Mouse (Mus musculus): ENCODE results near the gene Gm37240.

The Gm37240 gene

DNA sequence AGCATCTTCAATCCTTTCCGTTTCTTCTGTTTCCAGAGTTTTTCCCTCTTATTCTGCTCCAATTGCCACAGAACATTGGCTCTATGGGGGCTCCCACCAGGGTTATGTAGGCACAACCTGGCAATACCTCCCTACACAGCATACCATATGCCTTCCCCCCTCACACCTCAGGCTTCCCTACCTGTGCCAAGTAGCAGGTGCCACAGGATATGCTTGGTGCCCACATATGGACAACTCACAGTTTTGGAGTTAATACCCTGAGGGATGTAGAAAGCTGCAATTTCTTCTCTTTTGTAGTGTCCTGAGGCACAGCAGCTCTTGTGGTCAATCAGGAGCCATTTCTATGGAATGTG lies 488.9 kb downstream of the Gm37240 start:
- no peak for DNase-seq (ENCODE audit: low spot score)

GRCm38 (mm10) chr3:85397816-85398482 lies 489.4 kb downstream of the Gm37240 start:
- no peak for DNase-seq (ENCODE audit: low spot score)

DNA sequence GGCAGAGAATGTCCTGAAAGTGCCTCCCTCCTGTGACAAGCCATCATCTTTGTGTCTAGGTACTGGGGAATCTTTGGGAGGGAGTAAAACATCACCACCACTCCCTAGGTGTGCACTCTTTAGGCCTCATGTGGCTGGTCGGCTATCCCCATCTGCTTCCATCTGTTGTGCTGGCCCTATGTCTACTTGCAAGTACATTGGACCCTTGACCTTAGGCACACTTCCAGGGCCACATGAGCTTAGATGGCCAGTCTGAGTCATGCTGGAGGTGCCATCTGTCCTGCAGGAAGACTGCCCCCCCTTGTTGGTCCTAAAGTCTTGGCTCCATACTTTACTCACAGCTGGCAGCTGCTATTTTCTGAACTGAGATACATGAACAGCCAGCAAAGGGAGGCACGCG lies 493.9 kb downstream of the Gm37240 start:
- DNase-seq (ENCODE audit: low spot score): no peak

GRCm38 (mm10) chr3:85391756-85392155 lies 495.6 kb downstream of the Gm37240 start:
- no peak for DNase-seq (ENCODE audit: low spot score)

DNA sequence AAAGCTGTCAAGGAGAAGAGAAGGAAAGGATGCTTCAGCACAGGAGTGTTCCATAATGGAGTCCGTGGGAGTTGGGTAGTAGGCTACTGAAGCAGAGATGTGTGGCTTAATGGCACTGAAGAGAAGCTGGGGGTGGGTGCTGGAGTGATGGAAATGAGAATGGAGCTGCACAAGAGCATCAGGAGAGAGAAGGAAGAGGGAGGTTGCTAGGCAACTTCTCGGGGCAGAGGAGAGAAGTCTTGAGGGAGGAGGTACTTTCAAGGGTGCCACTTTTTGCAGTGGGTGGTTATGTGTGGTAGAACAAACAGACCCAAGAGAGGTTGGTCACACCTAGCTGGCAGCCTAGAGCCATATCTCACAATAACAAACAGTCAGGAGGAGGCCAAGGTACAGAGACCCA lies 496.2 kb downstream of the Gm37240 start:
- DNase-seq (ENCODE audit: low spot score): no peak

DNA sequence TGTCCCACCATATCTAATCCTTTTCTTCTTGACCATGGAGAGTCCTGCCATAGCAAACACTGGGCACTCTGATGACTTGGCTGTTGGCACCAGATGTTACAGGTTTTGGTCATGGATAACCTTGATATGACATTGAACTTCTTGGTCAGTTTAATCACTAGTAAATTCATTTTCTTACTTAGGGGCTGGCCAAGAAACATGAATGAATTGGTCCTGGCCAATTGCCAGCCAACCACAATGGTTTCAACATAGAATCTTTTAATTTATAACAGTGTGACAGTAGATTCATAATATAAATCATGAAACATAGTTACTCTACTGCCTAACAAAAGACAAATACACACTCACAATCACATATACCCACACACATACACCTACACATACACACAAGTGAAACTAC lies 501.9 kb downstream of the Gm37240 start:
- no peak for DNase-seq (ENCODE audit: low spot score)

DNA sequence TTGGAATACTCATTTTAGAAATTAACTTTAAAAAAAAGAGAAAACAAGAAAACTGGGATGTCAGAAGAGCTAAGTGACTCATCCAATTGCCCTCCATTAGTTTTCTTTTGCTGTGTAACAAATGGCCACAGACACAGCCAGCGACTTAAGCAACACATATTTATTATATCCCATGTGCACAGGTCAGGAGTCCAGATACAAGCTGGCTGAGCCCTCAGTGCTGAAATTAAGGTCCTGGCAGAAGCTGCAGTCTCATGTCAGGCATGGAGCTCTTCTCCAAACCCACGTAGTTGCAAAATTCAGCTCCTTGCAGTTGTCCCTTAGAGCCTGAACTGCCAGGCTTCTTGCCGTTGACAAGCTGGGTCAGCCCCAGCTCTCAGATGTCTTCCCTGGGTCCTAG lies 504.0 kb downstream of the Gm37240 start:
- no peak for DNase-seq (ENCODE audit: low spot score)

DNA sequence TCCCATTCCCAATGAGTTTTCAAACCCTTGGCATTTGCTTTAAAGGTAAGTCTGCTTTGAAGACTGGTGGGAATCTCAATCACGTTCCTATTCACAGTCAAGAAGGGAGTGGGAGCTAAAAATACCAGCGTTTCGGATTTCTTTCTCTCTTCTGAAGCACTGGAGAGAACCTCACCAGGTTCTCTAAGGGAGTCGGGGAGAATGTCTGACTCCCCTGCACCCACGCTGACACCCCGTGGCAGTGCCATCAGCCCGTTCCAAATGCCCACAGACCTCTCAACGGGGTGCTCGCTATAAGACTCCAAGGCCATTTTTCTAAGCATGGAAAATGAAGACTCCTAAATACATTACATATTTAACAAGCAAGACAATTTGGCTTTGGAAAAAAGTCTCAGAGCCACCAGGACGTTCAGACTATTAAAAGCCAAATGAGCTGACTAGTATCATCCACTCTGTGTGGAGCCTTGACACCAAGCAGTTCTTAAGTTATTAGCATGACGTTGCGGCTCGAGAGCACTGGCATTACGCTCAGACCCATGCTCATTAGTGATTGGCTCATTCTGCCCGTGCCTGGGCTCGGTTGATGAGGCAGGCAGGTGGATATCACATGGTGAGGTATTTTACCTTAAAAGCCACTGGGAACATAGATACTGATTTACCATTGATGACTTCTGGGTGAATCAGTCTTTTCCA lies 508.5 kb downstream of the Gm37240 start:
- no peak for DNase-seq (ENCODE audit: low spot score)

- DNase-seq (ENCODE audit: low spot score): peak; percentile 6
Measured at GRCm38 (mm10) chr3:85377946-85378702, 509.2 kb downstream of the Gm37240 start.

- no peak for DNase-seq (ENCODE audit: low spot score)
Measured at GRCm38 (mm10) chr3:85377505-85377904, 509.8 kb downstream of the Gm37240 start.

- no peak for DNase-seq (ENCODE audit: low spot score)
Measured at GRCm38 (mm10) chr3:85376541-85376940, 510.8 kb downstream of the Gm37240 start.

DNA sequence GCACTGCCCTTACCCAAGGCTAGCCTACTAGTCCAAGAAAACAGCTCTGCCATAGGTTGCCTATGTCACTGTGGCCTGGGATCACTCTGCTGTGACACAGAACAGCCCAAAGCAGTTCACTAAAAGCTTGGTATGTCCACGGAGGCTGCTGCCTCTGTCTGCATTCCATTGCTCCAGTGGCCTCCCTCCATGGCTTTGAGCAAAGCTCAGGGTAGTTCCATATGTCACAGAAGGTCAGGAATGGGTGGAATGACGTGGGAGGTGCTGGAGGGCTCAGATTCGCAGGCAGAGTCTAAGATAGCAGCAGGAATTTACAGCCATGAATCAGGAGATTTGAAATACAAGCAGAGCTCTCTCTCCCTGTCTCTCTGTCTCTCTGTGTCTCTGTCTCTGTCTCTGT lies 514.3 kb downstream of the Gm37240 start:
- no peak for DNase-seq (ENCODE audit: low spot score)

- no peak for DNase-seq (ENCODE audit: low spot score)
Measured at GRCm38 (mm10) chr3:85369847-85370246, 517.5 kb downstream of the Gm37240 start.

GRCm38 (mm10) chr3:85369157-85369556 lies 518.2 kb downstream of the Gm37240 start:
- DNase-seq (ENCODE audit: low spot score): no peak

DNA sequence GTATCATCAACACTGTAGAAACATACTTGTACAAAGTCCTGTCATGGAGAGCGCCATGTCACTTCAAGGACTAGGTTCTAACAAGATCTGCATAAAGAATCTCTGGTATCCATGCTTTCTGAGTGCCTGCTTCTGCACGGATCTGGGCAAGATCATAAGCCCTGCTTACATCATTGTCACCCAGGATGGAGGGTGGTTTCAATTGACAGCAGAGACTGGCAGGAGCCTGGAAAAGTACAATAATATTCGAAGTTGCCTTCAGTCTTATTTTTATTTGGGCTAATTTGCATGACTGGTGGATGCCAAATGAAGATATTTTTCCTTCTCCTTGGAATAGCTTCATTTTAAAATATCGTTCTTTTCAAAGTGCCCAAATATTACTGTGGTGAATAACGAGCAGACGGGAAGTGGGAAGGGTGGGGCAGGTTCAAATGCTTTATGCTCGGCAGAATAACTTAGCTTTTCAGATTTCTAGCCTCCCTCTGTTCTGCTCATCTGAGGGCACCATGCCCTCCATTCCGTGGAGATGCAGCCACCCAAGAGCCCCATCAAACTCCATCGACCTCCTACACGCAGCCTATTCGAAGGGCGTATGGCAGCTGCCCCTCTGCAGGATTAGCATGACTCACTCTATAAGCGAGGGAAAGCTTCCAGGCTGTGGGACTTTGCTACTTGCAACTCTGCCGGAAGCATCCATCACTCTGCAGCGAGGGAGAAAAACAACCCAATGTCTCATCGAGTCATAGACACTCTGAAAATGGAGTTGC lies 518.8 kb downstream of the Gm37240 start:
- DNase-seq (ENCODE audit: low spot score): no peak

- DNase-seq (ENCODE audit: low spot score): no peak
Measured at GRCm38 (mm10) chr3:85364591-85365343, 522.6 kb downstream of the Gm37240 start.

DNA sequence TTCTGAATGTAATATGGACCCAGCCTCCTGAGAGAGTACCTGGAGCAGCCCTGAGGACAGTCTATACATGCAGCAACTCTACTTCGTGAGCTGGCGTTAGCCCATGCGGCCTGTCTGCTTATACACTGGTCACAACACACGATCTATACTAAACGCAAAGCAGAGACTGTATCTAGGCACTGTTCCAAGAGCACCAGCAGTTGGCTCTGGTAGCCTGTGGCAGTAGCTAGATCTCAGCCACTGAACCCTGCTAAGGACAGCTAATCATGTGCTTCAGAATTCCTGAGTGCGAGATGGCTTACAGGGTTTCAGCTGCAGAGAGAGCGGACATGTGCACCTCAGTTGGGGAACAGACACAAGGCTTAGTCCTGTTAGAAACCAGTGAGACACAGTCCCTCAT lies 524.4 kb downstream of the Gm37240 start:
- DNase-seq (ENCODE audit: low spot score): no peak

GRCm38 (mm10) chr3:85356373-85356772 lies 530.9 kb downstream of the Gm37240 start:
- no peak for DNase-seq (ENCODE audit: low spot score)

DNA sequence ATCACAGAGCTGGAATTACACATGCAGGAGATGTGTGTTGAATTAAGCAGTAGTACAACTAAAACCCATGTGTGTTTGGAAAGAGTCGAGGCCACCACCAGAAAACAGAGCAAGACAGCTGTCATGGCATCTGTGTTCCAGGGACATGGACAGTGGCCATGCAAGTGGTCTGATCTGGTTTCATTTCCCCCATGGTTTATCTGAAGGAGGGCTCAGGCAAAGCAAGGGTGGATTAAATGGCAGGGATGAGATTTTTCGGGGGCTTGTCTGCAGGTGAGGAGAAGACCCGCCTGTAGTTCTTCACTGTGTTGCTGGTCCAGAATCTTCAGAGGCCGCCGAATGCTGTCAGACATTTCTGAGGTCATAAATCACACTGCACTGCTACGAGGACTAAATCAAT lies 539.3 kb downstream of the Gm37240 start:
- no peak for DNase-seq (ENCODE audit: low spot score)

- no peak for DNase-seq (ENCODE audit: low spot score)
Measured at GRCm38 (mm10) chr3:85341103-85341860, 546.0 kb downstream of the Gm37240 start.

DNA sequence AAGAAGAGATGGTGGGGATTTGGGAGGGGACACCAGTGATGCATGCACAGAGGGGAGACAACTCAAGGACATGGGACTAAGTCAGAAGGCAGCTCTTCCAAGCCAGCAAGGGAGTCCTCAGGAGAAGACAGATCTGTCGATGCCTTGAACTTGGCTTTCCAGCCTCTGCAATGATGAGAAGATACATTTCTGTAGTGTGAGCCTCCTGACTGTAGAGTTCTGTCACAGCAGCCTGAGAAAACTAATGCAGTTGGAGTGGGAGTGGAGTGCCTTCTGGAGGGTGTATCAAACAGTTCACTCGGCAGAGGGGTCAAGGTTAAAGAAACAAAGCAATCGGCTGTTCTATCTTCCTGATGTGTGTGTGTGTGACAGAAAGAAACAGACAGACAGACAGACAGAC lies 546.8 kb downstream of the Gm37240 start:
- DNase-seq (ENCODE audit: low spot score): no peak
